Mouse (Mus musculus) lung, postnatal 0 days (tissue): ENCODE data around the gene Ccl7. TPM values are rescaled to one million over a fixed set of nuclear protein-coding genes. Genes with fewer than 3 reads are reported as not detected.
A peak's percentile ranks its signal among the peaks of the same experiment; 100 is the strongest.

Source experiments
- ATAC-seq: fragments of 200-750 bp; cut with Nextera tagmentation; 2 replicates; pipeline ENCODE4 v1.8.0; 2017; ENCODE audit warnings: moderate library complexity
- DNase-seq: peaks from one replicate; pipeline ENCODE4 v3.0.0-alpha.2; 2016; ENCODE audit warnings: low spot score
- H3K27ac ChIP-seq: fragments of 300-500 bp; sonication (generic); 2 replicates; pipeline ENCODE4 v1.5.1; 2014; ENCODE audit warnings: antibody characterized with exemption, mild to moderate bottlenecking, low read length, mixed read lengths
- H3K27me3 ChIP-seq: fragments of 300-500 bp; sonication (generic); replicated peaks from 2 replicates; pipeline ENCODE4 v1.6.1; 2014; ENCODE audit warnings: low read length, mixed read lengths; ENCODE audit not compliant: insufficient read depth
- H3K36me3 ChIP-seq: fragments of 300-500 bp; sonication (generic); 2 replicates; pipeline ENCODE4 v1.6.1; 2014; ENCODE audit warnings: low read length, mixed read lengths; ENCODE audit not compliant: insufficient read depth
- H3K4me1 ChIP-seq: fragments of 300-500 bp; sonication (generic); 2 replicates; pipeline ENCODE4 v1.6.1; 2014; ENCODE audit warnings: antibody characterized with exemption, low read depth, low read length, mixed read lengths; ENCODE audit not compliant: insufficient read depth
- H3K4me2 ChIP-seq: fragments of 300-500 bp; sonication (generic); replicated peaks from 2 replicates; pipeline ENCODE4 v1.6.1; 2014; ENCODE audit warnings: low read depth, mild to moderate bottlenecking, low read length, moderate library complexity, mixed read lengths
- H3K4me3 ChIP-seq: fragments of 300-500 bp; sonication (generic); 2 replicates; pipeline ENCODE4 v1.5.1; 2014; ENCODE audit warnings: low read depth, low read length
- H3K9ac ChIP-seq: fragments of 300-500 bp; sonication (generic); replicated peaks from 2 replicates; pipeline ENCODE4 v1.6.1; 2014; ENCODE audit warnings: low read depth, mild to moderate bottlenecking
- H3K9me3 ChIP-seq: fragments of 300-500 bp; sonication (generic); 2 replicates; pipeline ENCODE4 v1.6.1; 2016; ENCODE audit warnings: low read length, mixed read lengths
- CTCF ChIP-seq: IDR thresholded peaks from 2 replicates; pipeline ENCODE4 v1.5.1; 2016; ENCODE audit warnings: antibody characterized with exemption, mild to moderate bottlenecking
- EP300 ChIP-seq: IDR thresholded peaks from 2 replicates; pipeline ENCODE4 v1.6.1; 2016; ENCODE audit warnings: antibody characterized with exemption, mild to moderate bottlenecking, control low read depth
- WGBS: fragments of 180-500 bp; shearing (Covaris S2); extraction: QIAGEN DNeasy Blood & Tissue Kit; methylation state at CpG from one replicate; pipeline ENCODE4 v1.1.7; 2014; 5-methylcytosine and 5-hydroxymethylcytosine counted together
- polyA plus RNA-seq: library from polyadenylated mRNA; unstranded; fragments of >200 nt; fragmentation: Nextera tagmentation; extraction: Ambion mirVana; gene quantifications from 2 replicates; pipeline ENCODE4 v1.2.1, GENCODE M21; 2015

Gene Ccl7
- polyA plus RNA-seq, 1 experiment from 2014 or later, result 3.4 TPM

DNA sequence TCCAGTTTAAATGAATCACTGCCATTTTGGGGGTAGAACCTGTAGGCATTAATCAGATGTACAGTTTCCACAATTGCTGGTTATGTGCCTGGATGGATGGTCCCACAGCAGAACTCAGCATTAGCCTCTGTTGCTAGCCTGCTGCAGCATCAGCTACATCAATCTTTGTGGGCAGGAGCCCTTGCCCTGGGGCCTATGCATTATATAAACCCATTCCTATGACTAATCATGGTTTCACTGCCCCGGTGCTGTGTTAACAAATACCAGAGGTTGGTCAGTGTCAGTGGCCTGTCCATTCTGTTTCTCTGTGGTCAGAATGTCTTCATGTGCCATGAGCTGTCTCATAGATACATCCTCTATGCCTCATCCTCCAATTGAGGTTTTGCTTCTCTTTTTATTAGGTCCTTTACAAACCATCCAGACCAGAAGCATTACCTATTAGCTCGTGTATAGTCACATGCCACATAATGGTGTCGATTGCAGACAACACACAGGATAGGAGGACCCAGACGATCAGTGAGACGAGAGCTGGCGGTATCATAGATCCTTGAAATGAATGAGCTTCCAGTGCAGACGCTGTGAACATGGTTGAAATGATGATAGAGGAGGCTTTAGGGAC lies 21.6 kb downstream of the Ccl7 start:
- Histone ChIP-seq H3K4me2 (no peak overlapping the region), H3K4me3 (no peak overlapping the region), H3K27me3 (no peaks in the 10 kb centered on the region), H3K4me1 (no peaks in the 10 kb centered on the region), H3K9ac (no peak overlapping the region), H3K27ac (no peak overlapping the region), H3K36me3 (no peaks in the 10 kb centered on the region), H3K9me3 (no peaks in the 10 kb centered on the region)
- no peak for TF ChIP-seq EP300
- TF ChIP-seq CTCF, result no peak
- no peak for ATAC-seq
- WGBS, result 74% methylated on average over 7 of the region's 7 CpGs
- no peak for DNase-seq

- Histone ChIP-seq H3K36me3 (no peaks in the 10 kb centered on the region), H3K27ac (no peak overlapping the region), H3K4me1 (no peaks in the 10 kb centered on the region), H3K4me3 (no peak overlapping the region), H3K4me2 (no peak overlapping the region), H3K9ac (no peak overlapping the region), H3K27me3 (no peaks in the 10 kb centered on the region), H3K9me3 (no peaks in the 10 kb centered on the region)
- WGBS, result 61% methylated on average over 3 of the region's 3 CpGs
- no peak for DNase-seq
- TF ChIP-seq CTCF (no peak), EP300 (no peak)
- ATAC-seq, result no peak
Observed at GRCm38 (mm10) chr11:82071076-82071475, 25.6 kb downstream of the Ccl7 start.

DNA sequence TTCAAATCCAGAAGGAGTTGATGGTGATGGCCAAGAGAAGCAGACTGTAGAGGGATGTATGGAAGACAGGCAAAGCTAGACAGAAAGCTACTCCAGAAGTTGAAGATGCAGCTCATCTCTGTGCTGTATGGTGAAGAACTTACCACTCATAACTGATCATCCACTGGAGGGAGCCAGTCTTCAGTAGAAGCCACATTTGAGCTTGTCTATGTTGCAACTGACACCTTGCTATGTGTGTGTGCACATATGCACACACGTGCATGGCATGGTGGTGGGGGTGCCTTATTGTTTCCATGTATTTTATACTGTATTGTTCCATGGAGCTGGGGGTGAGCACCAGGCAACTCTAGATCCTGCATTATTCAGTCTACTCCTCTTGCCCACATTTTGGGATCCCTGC lies 26.9 kb downstream of the Ccl7 start:
- 73% methylated on average over 1 of the region's 1 CpGs for WGBS
- Histone ChIP-seq H3K9ac (no peak overlapping the region), H3K4me1 (no peaks in the 10 kb centered on the region), H3K9me3 (no peaks in the 10 kb centered on the region), H3K27ac (no peak overlapping the region), H3K4me2 (no peak overlapping the region), H3K4me3 (no peak overlapping the region), H3K27me3 (no peaks in the 10 kb centered on the region), H3K36me3 (no peaks in the 10 kb centered on the region)
- DNase-seq, result peak; percentile 32
- TF ChIP-seq EP300, result no peak
- peak; percentile 52 for TF ChIP-seq CTCF
- ATAC-seq, result no peak

- TF ChIP-seq CTCF, result no peak
- no peak for TF ChIP-seq EP300
- 76% methylated on average over 3 of the region's 3 CpGs for WGBS
- Histone ChIP-seq H3K27ac (no peak overlapping the region), H3K9ac (no peak overlapping the region), H3K36me3 (no peaks in the 10 kb centered on the region), H3K4me3 (no peak overlapping the region), H3K4me1 (no peaks in the 10 kb centered on the region), H3K4me2 (no peak overlapping the region), H3K9me3 (no peaks in the 10 kb centered on the region), H3K27me3 (no peaks in the 10 kb centered on the region)
- ATAC-seq, result no peak
- no peak for DNase-seq
Observed at GRCm38 (mm10) chr11:82072984-82073383, 27.5 kb downstream of the Ccl7 start.

DNA sequence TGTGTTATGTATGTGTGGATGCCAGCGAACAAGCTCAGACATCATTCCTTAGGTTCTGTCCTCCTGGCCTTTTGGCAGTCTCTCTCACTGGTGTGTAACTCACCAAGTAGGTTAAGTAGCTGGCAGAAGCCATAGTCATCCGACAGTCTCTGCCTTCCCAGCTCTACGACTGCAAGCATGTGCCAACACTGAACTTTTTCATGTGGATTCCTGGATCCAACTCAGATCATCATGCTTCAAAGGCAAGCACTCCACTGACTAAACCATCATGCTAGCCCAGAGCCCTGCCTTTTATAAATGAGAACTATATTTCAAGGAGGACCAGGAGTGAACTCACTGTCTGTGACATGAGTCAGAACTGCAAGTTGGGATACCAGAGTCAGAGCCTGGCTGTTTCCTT lies 28.2 kb downstream of the Ccl7 start:
- Histone ChIP-seq H3K9me3 (no peaks in the 10 kb centered on the region), H3K27ac (no peak overlapping the region), H3K4me3 (no peak overlapping the region), H3K9ac (no peak overlapping the region), H3K36me3 (no peaks in the 10 kb centered on the region), H3K27me3 (no peaks in the 10 kb centered on the region), H3K4me2 (no peak overlapping the region), H3K4me1 (no peaks in the 10 kb centered on the region)
- ATAC-seq (no peak), DNase-seq (no peak)
- 72% methylated on average over 3 of the region's 3 CpGs for WGBS
- TF ChIP-seq CTCF (no peak), EP300 (no peak)

DNA sequence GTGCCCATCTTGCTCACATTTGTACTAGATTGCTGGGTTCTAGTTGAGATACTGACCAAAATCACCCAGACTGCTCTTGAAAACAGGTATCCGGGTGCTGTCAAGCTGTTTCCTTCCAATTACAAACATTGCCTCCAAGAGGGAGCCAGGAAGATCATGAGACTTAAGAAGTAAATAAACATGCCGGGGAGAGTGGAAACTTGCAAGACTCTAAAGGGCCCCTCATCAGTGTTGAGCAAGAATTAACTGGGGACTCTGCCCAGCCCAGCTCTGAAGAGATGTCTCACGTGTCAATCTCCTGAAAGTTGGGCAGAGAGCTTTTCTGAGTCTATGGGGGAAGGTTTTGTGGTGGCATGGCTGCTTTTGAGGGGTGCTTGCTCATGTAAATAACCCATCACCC lies 31.5 kb downstream of the Ccl7 start:
- Histone ChIP-seq H3K27ac (no peak overlapping the region), H3K27me3 (no peaks in the 10 kb centered on the region), H3K9ac (no peak overlapping the region), H3K9me3 (no peaks in the 10 kb centered on the region), H3K4me1 (no peaks in the 10 kb centered on the region), H3K4me3 (no peak overlapping the region), H3K4me2 (no peak overlapping the region), H3K36me3 (no peaks in the 10 kb centered on the region)
- no peak for TF ChIP-seq EP300
- TF ChIP-seq CTCF, result no peak
- ATAC-seq (no peak), DNase-seq (peak; percentile 46)
- 33% methylated on average over 3 of the region's 3 CpGs for WGBS
